Mouse (Mus musculus): ENCODE measurements around the gene Irak1bp1. TPM values are rescaled to one million over a fixed set of nuclear protein-coding genes. Genes with fewer than 3 reads are reported as not detected.

Gene Irak1bp1
- polyA plus RNA-seq, 1 experiment from 2014 or later, result 23.0 TPM

Other genes starting within 250 kb of the Irak1bp1 start
- gene Phip, start 146.0 kb downstream of the Irak1bp1 start, polyA plus RNA-seq (2016; fragmentation: Nextera tagmentation; extraction: Ambion mirVana), result 122 and 128 TPM in 2 replicates

All from embryonic facial prominence, embryonic 10.5 days (tissue).